Mouse (Mus musculus): ENCODE results near the gene Copb1. TPM values are rescaled to one million over a fixed set of nuclear protein-coding genes. Genes with fewer than 3 reads are reported as not detected.

Copb1 gene
- total RNA-seq, 2 experiments from 2014 or later, result 40.0 to 44.6 TPM

DNA sequence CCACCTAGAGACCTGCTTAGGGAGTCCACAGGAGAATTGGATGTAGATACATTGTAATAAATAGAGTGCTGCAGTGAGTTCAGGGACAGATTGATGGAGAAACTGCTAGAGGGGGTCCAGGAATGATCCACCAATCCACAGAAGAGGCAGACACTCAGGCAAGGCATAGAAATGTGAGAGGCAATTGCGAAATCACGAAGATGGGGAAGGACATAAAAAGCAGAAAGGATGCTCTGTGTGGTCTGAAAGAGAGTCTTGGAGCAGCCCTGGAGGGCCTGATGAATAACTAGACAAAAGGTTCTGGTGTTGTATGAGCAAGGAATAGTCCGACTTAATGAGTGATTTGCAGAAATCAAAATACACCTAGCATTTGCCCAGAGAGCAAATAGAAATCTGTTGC is 71.8 kb downstream of the Copb1 start:
- intact Hi-C loops (cut with DNase I), result no loop called here

DNA sequence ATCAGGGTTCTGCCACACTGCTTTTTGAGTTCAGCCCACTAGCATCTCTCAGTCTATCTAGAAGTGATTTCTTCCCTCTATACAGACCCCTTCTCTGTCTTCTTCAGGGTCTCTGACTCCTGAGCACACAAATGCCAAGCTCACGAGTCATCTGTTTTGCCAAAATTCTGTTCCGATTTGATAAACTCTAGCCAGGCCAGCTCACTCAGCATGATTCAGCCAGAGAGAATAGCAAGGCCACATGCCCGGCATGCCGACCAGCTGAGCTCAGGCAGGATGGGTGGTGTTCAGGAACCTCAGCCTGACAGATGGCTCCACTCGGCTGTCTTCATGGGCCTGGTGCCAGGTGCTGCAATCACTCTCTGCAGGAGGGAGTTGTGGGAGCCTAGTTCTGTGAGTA is 73.1 kb downstream of the Copb1 start:
- DNase-seq (ENCODE audit: low spot score), result peak; percentile 76
- intact Hi-C loops (cut with DNase I), result no loop called here

More for the DNA sequence above, 71.8 kb downstream of the Copb1 start:
- no peak for DNase-seq (ENCODE audit: low spot score)

DNA sequence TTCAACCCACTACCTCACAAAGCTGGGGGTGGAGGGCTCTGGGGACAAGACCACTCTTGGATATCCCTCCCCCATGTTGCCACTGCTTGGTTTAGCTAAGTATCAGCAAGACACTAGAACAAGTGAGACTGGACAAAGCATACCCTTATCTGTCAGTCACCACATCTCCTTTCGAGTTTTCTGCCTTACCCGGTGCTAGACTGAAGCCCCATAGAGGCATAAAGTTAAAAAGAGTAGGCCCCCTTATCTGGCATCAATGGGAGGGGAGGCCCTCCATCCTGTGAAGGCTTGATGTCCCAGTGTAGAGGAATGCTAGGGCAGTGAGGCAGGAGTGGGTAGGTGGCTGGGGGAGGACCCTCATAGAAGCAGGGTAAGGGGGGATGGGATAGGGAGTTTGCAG is 77.9 kb downstream of the Copb1 start:
- no peak for DNase-seq (ENCODE audit: low spot score)
- intact Hi-C loops (cut with DNase I), result no loop called here

DNA sequence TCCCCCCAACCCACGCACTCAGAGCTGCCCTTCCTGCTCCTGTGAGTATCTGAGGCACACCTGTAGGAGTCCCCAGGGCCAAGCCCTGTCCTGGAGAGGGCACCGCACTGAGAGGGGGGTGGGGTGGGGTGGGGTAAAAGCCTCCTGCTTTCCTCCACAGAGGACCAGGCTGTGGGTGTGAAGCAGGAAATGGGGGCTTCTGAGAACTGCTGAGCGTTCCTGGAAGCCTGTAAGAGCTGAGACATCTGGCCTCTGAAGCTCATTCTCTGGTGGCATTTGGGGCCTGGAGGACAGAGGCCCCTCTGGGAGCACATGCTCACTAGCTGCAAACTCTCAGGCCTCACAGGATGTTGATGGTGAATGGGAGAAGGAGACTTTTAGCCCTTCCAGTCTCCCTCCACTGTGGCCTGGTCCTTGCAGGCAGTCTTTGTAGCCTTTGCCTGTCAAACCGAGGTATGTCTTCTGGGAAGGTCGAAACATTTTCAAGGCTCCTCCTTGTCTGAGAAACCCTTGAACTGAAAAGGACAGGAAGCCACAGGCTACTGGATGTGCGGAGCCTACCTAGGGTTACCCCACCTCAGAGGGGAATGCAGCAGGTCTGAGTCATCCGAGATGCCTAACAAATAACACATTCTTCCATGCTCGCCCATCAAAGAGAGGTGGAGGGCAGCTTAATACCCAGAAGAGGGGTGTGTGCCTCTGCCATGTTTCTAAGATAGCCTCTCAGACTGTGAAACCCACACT is 83.0 kb downstream of the Copb1 start:
- intact Hi-C loops (cut with DNase I), result no loop called here

DNA sequence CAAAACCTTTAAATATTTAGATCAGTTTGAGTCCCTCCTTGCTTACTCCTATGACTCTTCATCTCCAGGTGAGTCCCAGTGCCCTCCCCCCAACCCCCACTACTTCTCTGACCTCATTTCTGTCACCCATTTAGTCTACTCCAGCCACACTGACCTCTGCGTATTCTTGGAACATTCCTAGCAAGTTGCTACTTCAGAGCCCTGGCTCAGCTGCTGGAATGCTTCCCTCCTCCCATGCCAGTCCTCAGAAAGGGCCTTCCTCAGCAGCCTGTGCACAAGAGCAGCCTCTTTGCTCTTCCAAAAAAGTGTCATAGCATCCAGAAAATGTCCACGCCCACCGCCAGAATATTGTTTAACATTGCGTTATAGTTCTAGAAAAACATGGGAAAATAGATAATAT is 84.5 kb downstream of the Copb1 start:
- intact Hi-C loops (cut with DNase I), result no loop called here
- no peak for DNase-seq (ENCODE audit: low spot score)

More for the DNA sequence above, 83.0 kb downstream of the Copb1 start:
- no peak for DNase-seq (ENCODE audit: low spot score)

DNA sequence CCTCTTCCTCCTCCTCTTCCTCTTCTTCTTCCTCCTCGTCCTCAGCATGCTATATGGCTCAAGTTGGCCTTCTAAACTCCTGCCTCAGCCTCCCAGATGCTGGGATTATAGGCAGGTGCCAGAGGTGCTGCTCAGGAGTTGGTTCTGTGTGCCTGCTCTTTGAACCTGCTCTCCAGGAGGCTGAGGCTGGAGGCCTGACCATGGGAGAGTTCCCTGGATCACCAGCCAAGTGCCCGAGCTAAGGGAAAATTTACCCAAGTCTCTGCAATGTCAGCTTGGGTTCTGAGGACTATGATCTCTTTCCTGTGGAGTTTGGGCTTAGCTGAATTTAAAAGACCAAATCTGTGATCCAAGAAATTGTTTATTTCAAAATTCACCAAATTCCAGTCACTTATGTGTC is 85.1 kb downstream of the Copb1 start:
- no peak for DNase-seq (ENCODE audit: low spot score)
- intact Hi-C loops (cut with DNase I), result no loop called here

Other genes starting within 250 kb of the Copb1 start
- gene Rras2, start 136.9 kb downstream of the Copb1 start, total RNA-seq (2021), result 10 to 100 TPM; 48.2 to 50.2 TPM
- gene Psma1, start 21.4 kb upstream of the Copb1 start, total RNA-seq (2021), result 100 to 1,000 TPM; 134 to 146 TPM
- gene Pde3b, start 160.6 kb upstream of the Copb1 start, total RNA-seq (2021), result 1 to 10 TPM; 3.9 to 4.1 TPM

All from heart, postnatal 25 days (tissue).